Mouse (Mus musculus) midbrain, embryonic 16.5 days (tissue): ENCODE results near the gene Chd8. TPM values are rescaled to one million over a fixed set of nuclear protein-coding genes. Genes with fewer than 3 reads are reported as not detected.

Experiments
- ATAC-seq: fragments of 200-750 bp; cut with Nextera tagmentation; 2 replicates; pipeline ENCODE4 v1.8.0; 2017; ENCODE audit warnings: moderate TSS enrichment
- H3K27ac ChIP-seq: fragments of 300-500 bp; sonication (generic); 2 replicates; pipeline ENCODE4 v1.5.1; 2014; ENCODE audit warnings: mild to moderate bottlenecking, low read length, mixed read lengths
- H3K27me3 ChIP-seq: fragments of 300-500 bp; sonication (generic); 2 replicates; pipeline ENCODE4 v1.6.1; 2014; ENCODE audit warnings: low read depth, low read length, mixed read lengths; ENCODE audit not compliant: control insufficient read depth, insufficient read depth
- H3K36me3 ChIP-seq: fragments of 300-500 bp; sonication (generic); 2 replicates; pipeline ENCODE4 v1.6.1; 2014; ENCODE audit warnings: mild to moderate bottlenecking, low read length, moderate library complexity, mixed read lengths; ENCODE audit not compliant: control insufficient read depth, insufficient read depth
- H3K4me1 ChIP-seq: fragments of 300-500 bp; sonication (generic); 2 replicates; pipeline ENCODE4 v1.6.1; 2014; ENCODE audit warnings: mild to moderate bottlenecking, low read length, mixed read lengths; ENCODE audit not compliant: control insufficient read depth, insufficient read depth
- H3K4me2 ChIP-seq: fragments of 300-500 bp; sonication (generic); 2 replicates; pipeline ENCODE4 v1.6.1; 2014; ENCODE audit warnings: mild to moderate bottlenecking, low read length, mixed read lengths
- H3K4me3 ChIP-seq: fragments of 300-500 bp; sonication (generic); 2 replicates; pipeline ENCODE4 v1.5.1; 2014; ENCODE audit warnings: low read depth, mild to moderate bottlenecking, low read length, moderate library complexity, mixed read lengths
- H3K9ac ChIP-seq: fragments of 300-500 bp; sonication (generic); 2 replicates; pipeline ENCODE4 v1.6.1; 2014; ENCODE audit warnings: low read depth, low read length, mixed read lengths
- H3K9me3 ChIP-seq: fragments of 300-500 bp; sonication (generic); replicated peaks from 2 replicates; pipeline ENCODE4 v1.6.1; 2014; ENCODE audit warnings: mild to moderate bottlenecking, low read length, mixed read lengths; ENCODE audit not compliant: control insufficient read depth, poor library complexity, severe bottlenecking
- WGBS: fragments of 180-500 bp; shearing (Covaris S2); extraction: QIAGEN DNeasy Blood & Tissue Kit; methylation state at CpG from one replicate; pipeline ENCODE4 v1.1.7; 2014; 5-methylcytosine and 5-hydroxymethylcytosine counted together
- polyA plus RNA-seq: library from polyadenylated mRNA; unstranded; fragments of >200 nt; fragmentation: Nextera tagmentation; extraction: Ambion mirVana; gene quantifications from 2 replicates; pipeline ENCODE4 v1.2.1, GENCODE M21; 2015

Gene Chd8
- polyA plus RNA-seq, 1 experiment from 2014 or later: 45.5 TPM

DNA sequence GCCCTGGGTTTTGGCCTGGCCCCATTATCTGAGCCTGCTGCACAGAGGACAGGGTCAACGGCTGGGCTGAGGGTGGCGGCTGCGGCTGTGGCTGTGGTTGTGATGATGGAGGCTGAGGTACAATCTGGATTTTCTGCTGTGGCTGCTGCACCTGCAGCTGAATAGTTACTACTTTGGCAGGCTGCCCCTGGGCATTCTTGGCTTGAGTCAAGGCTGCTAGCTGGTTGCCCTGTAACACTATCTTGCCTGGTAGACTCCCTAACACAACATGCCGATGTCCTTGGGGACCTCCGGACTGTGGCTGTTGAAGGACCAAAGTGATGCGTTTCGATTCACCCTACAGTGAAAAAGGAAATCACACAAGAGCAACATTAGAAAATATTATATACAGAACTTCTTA, 22.4 kb downstream of the Chd8 start:
- no peaks in the 10 kb centered on the region for H3K9me3 ChIP-seq
- no peak overlapping the region for H3K4me2 ChIP-seq
- no peak for ATAC-seq
- H3K36me3 ChIP-seq: peaks cover 48% of the 10 kb centered on the region
- no peak overlapping the region for H3K4me3 ChIP-seq
- H3K9ac ChIP-seq: no peak overlapping the region
- H3K27ac ChIP-seq: no peak overlapping the region
- no peaks in the 10 kb centered on the region for H3K27me3 ChIP-seq
- WGBS: 95% methylated on average over 7 of the region's 7 CpGs
- no peaks in the 10 kb centered on the region for H3K4me1 ChIP-seq

GRCm38 (mm10) chr14:52232249-52232648, 25.3 kb downstream of the Chd8 start:
- Histone ChIP-seq H3K4me2 (no peak overlapping the region), H3K4me3 (no peak overlapping the region), H3K9ac (no peak overlapping the region), H3K27me3 (no peaks in the 10 kb centered on the region), H3K9me3 (no peaks in the 10 kb centered on the region), H3K27ac (no peak overlapping the region), H3K4me1 (no peaks in the 10 kb centered on the region), H3K36me3 (peaks cover 58% of the 10 kb centered on the region)
- 95% methylated on average over 6 of the region's 6 CpGs for WGBS
- no peak for ATAC-seq

DNA sequence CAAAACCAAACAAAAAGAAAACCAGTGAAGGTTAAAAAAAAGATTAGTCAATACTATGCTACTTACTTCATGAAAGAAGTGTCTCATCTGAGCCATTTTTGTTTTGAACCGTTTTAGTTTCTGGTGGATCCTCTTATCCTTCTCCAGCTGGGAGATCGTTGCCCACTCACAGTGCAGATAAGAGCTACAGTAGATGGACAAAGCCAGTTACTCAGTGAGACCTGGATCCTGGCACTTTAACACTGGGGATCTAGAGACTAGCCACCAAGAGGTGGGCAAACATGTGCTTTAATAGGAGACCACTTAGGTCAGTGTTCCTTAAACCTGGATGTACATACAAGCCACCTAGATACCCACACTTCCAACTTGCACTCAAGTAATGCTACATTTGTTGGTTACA, 31.6 kb downstream of the Chd8 start:
- Histone ChIP-seq H3K36me3 (peaks cover 51% of the 10 kb centered on the region), H3K9ac (no peak overlapping the region), H3K9me3 (no peaks in the 10 kb centered on the region), H3K4me1 (no peaks in the 10 kb centered on the region), H3K4me2 (no peak overlapping the region), H3K27me3 (no peaks in the 10 kb centered on the region), H3K27ac (no peak overlapping the region), H3K4me3 (no peak overlapping the region)
- ATAC-seq: no peak
- 99% methylated on average over 2 of the region's 2 CpGs for WGBS

DNA sequence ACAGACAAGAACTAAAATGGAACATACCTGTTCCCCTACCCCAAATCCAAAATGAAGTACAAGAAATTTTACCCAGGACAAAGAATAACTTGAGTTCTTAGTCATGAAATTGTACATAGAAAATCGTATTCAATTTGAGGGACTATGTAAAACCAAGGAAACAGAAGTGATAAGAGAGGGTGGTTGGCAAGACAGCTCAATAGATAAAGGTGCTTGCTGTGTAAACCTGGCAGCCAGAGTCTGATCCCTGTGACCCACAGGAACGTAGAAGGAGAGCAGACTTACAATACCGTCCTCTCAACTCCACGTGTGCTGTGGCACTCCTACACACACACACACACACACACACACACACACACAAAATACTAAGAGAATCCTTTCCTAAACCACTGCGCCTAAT, 40.3 kb downstream of the Chd8 start:
- no peak for ATAC-seq
- whole genome bisulfite sequencing: 93% methylated on average over 5 of the region's 5 CpGs
- H3K27me3 ChIP-seq: no peaks in the 10 kb centered on the region
- no peak overlapping the region for H3K4me2 ChIP-seq
- H3K9ac ChIP-seq: no peak overlapping the region
- no peak overlapping the region for H3K27ac ChIP-seq
- H3K36me3 ChIP-seq: peaks cover 58% of the 10 kb centered on the region
- H3K4me3 ChIP-seq: no peak overlapping the region
- no peaks in the 10 kb centered on the region for H3K9me3 ChIP-seq
- H3K4me1 ChIP-seq: no peaks in the 10 kb centered on the region

- WGBS: 92% methylated on average over 4 of the region's 4 CpGs
Measured at GRCm38 (mm10) chr14:52199412-52199811, 58.2 kb downstream of the Chd8 start.

DNA sequence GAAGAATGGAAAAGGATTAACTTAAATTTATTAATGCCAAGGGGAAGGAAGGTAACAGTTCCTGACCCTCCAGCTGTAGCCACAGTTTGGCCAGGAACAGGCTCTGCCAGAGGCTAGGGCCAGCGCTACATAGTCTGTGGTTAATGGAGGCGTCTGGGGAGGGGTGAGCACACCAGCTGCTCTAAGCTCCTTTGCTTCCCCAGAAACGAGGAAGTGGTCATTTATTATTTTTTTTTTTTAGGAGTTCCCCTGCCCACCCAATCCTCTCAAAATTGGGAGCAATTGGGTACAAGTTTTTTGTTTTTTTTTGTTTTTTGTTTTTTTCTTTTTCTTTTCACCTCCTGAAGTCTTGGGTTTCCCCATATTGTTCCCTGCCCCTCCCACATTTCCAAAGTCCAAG, 59.4 kb downstream of the Chd8 start:
- Histone ChIP-seq H3K4me1 (peaks cover 20% of the 10 kb centered on the region), H3K27me3 (no peaks in the 10 kb centered on the region), H3K27ac (no peak overlapping the region), H3K36me3 (peaks cover 22% of the 10 kb centered on the region), H3K4me2 (peak overlapping the region; percentile 19; the same call in 1 of the 2 replicates), H3K4me3 (no peak overlapping the region), H3K9ac (no peak overlapping the region), H3K9me3 (no peaks in the 10 kb centered on the region)
- WGBS: 21% methylated on average over 3 of the region's 3 CpGs
- ATAC-seq: no peak

More at GRCm38 (mm10) chr14:52199412-52199811, 58.2 kb downstream of the Chd8 start:
- H3K4me1 ChIP-seq: peaks cover 20% of the 10 kb centered on the region
- H3K9ac ChIP-seq: no peak overlapping the region
- no peak overlapping the region for H3K27ac ChIP-seq
- H3K27me3 ChIP-seq: no peaks in the 10 kb centered on the region
- ATAC-seq: no peak
- no peak overlapping the region for H3K4me3 ChIP-seq
- peaks cover 28% of the 10 kb centered on the region for H3K36me3 ChIP-seq
- H3K9me3 ChIP-seq: no peaks in the 10 kb centered on the region
- H3K4me2 ChIP-seq: no peak overlapping the region

- H3K9me3 ChIP-seq: no peaks in the 10 kb centered on the region
- peak within 1 kb of the TSS; percentile 96 for H3K9ac ChIP-seq
- H3K36me3 ChIP-seq: peaks cover 18% of the 10 kb centered on the region
- peak; percentile 98 for ATAC-seq
- H3K27me3 ChIP-seq: no peaks in the 10 kb centered on the region
- under 1% methylated on average over 58 of the region's 59 CpGs for WGBS
- H3K4me3 ChIP-seq: peak within 1 kb of the TSS; percentile 99
- H3K4me1 ChIP-seq: peaks cover 20% of the 10 kb centered on the region
- H3K27ac ChIP-seq: peak within 1 kb of the TSS; percentile 95
- peak within 1 kb of the TSS; percentile 76 for H3K4me2 ChIP-seq
Measured at GRCm38 (mm10) chr14:52197156-52197878, 60.3 kb downstream of the Chd8 start, which contains the start of gene Supt16. Supt16 (minus strand) TSS chr14:52197416.

DNA sequence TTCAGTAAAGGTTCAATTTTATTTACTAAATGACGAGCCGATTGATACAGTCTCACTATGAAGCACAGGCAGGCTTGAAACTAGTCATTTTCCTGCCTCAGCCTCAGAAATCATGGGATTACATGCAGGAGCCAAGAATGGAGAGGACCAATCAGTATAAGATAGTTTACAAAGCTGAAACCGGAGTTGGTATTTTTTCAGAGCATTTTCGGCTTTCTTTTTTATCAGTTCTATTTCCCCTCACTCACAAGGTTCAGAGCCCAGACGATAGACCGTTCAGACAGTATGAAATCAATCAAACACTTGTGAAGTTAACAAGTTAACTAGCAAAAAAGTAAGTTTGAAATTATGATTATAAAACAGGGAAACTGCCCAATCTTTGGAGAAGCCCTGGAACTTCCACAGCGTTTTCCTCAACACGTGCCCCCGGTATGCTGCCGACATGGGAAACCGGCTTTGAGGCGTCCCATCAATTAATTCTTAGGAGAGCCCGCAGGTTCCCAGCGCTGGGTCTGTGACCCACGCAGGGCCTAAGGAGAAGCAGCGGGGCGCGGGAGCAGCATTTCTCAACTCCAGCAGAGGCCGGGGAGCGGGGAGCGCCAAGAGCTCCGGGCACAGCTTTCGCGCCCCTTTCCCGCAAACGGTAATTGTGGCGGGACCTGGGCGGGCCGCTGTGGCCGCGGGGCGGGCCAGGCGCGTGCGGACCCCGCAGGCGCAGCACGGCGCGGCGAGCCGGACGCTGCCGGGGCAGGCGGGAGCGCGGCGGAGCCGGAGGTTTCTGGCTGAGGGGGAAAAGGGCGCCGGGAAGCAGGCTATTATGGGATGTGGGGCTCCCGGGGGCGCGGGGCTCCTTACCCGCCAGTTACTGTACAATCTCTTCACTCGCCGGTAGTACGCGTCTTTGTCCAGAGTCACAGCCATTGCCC, 61.1 kb downstream of the Chd8 start:
- H3K4me1 ChIP-seq: peaks cover 20% of the 10 kb centered on the region
- H3K4me2 ChIP-seq: peak overlapping the region; percentile 60
- H3K36me3 ChIP-seq: peaks cover 16% of the 10 kb centered on the region; the same call in 1 of the 2 replicates
- H3K4me3 ChIP-seq: peak overlapping the region; percentile 99
- peak overlapping the region; percentile 96 for H3K9ac ChIP-seq
- H3K27me3 ChIP-seq: no peaks in the 10 kb centered on the region
- under 1% methylated on average over 47 of the region's 59 CpGs for WGBS
- ATAC-seq: peak; percentile 49; the same call in 1 of the 2 replicates
- no peaks in the 10 kb centered on the region for H3K9me3 ChIP-seq
- H3K27ac ChIP-seq: peak overlapping the region; percentile 95
